Mouse (Mus musculus): ENCODE data around the gene Zfp212.
A peak's percentile ranks its signal among the peaks of the same experiment; 100 is the strongest.

The Zfp212 gene

DNA sequence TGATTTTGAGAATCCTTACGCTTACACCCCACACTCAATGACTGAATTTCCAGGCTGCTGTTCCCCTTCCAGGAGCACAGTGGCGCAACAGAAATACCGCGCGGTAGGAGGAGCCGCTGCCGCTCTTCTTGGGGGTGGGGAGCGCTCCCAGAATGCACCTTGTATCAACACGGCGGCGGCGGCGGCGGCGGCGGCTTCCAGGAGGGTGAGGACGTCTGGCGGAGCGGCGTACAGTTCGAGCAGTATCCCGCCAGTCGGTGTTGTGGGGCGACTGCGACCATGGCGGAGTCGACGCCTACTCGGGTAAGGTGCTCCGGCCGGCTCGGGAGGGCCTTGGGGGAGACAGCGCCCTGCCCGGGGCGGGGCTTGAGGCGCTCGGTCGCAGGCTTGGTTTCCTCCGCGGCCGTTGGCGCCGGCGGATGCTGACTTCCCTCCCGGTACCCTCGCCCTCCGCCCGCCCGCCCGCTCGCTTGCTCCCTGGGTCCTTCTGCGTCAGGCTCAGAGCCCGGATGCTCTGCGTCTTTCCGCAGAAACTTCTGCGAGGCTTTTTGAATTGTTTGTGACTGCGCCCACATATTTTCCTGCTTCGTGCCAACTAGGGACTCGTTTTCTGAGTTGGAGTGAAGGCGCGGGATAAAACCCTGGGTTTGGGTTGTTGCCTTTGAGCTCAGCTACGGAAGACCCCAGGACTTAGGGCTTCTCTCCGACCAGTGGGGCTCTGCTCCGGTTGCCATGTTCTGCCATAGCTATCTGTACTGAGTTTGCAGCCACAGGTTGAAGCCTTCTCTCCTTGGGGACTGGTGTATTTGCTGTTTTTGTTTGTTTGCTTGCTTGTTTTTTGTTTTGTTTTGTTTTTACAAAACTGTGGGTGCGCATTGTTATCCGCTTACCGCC, at the start of gene Zfp212:
TSS of gene Zfp212 (plus strand) at position 30 of the 894 bp plus-strand sequence.
- DNase-seq = peak; percentile 98

GRCm38 (mm10) chr6:47872266-47872665, 48.0 kb upstream of the Zfp212 start:
- DNase-seq = no peak

DNA sequence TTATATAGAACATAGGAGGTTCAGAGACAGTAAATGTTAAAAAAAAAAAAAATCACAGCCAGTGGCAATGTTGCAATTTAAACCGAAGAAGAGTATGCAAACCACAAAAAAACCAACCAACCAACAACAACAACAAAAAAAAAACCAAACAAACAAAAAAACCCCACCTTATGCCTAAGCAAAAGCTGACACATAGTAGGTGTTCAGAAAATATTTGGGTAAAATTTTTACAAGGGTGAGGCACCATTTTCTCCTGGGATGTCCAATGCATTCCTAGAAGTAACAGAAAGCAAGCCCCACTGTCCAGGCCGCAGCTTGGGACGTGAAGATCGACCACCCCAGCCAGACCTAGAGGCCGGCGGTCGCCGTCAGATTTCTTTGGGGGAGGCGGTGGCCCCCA, 43.2 kb upstream of the Zfp212 start, which contains the start of gene Zfp282:
TSS of gene Zfp282 (plus strand) at position 147 of the 400 bp plus-strand sequence.
- DNase-seq = no peak

GRCm38 (mm10) chr6:47877461-47878132, 42.7 kb upstream of the Zfp212 start:
- peak; percentile 99 for DNase-seq

GRCm38 (mm10) chr6:47878133-47878514, 42.2 kb upstream of the Zfp212 start:
- no peak for DNase-seq

GRCm38 (mm10) chr6:47878593-47878992, 41.7 kb upstream of the Zfp212 start:
- no peak for DNase-seq

DNA sequence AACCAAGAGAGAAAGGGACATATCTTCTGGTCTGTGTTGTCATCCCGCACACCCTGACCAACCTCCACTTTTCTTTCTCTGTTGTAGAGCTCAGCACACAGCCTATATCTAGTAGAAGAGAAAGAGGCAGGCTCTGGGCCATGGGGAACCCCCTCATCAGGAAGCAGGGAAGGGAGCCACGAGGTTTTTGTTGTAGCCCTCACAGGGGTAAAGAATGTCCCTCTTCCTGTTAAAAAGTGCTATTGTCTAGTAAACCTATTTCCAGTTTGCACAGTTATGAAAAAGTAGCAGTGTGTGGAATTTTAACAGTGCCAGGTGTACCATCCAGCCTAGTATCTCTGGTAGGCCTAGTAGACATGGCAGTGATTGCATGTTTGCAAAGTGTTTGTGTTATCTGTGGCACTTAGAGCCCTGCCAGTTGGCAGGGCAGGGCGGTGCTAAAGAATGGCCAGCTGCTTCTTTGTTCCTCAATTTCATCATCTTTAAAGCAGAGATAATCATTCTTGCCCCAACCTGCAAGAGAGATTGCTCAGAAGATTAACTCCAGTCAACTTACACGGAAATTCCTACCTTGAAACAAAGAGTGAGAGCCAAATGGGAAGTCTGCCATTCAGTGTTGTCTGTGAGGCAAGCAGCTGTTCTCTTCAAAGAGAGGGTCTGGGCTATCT, 41.1 kb upstream of the Zfp212 start:
- no peak for DNase-seq

DNA sequence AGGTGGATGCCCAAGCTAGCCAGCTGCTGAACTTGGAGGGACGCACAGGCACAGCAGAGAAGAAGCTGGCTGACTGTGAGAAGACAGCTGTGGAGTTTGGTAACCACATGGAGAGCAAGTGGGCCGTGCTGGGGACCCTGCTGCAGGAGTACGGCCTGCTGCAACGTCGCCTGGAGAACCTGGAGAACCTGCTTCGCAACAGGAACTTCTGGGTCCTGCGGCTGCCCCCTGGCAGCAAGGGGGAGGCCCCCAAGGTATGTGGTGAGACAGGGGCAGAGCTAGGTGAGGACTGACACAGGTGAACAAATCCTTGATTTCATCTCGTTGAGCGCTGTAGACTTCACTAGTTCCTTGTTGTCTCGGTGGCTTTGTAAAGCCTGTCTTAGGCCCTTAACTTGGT, 40.1 kb upstream of the Zfp212 start:
- no peak for DNase-seq

DNA sequence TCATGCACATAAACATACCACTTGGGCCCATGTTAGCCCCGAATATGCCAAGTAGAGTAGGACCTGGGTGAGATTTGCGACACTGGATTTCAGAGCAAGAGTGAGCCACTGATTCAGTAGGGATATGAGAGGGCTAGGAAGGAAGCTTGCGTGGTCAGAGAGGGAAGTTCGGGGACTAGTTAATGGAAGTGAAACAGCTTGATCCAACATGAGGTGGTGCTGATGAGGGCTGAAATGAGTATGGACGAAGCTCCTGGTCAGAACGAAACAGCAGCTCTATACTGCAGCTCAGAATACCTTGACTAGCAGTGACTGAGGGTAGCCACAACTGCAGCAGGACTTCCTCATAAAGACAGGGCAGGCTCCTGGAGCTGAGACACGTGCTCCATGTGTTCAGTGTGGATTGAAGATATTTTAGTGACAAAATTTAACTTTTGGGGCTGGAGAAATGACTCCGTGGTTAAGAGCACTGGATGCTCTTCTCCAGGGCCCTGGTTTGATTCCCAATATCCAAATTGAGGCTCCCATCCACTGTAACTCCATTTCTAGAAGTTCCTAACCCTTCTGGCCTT, 31.4 kb upstream of the Zfp212 start:
- DNase-seq = peak; percentile 93

- DNase-seq = no peak
These were observed 20.9 kb upstream of the Zfp212 start for GRCm38 (mm10) chr6:47899416-47899815.

DNA sequence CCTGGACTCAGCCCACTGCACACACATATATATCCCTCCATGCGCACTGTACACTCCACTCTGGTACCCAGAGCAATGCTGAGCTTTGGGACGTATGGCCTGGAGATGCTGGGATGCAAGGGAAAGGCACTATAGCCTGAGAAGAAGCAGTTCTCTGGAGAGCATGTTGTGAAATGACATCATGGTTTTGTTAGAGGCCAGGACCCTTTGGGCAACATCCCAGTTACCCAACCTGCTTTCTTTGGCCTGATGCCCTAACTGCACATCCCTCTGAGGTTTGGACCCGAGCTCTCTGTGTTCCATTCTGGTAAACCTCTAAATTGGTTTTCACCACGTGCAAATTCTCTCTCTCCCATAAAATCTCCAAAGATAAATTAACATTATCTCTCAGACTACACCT, 16.7 kb upstream of the Zfp212 start:
- peak; percentile 89 for DNase-seq

GRCm38 (mm10) chr6:47904361-47904760, 15.9 kb upstream of the Zfp212 start:
- DNase-seq = peak; percentile 87

DNA sequence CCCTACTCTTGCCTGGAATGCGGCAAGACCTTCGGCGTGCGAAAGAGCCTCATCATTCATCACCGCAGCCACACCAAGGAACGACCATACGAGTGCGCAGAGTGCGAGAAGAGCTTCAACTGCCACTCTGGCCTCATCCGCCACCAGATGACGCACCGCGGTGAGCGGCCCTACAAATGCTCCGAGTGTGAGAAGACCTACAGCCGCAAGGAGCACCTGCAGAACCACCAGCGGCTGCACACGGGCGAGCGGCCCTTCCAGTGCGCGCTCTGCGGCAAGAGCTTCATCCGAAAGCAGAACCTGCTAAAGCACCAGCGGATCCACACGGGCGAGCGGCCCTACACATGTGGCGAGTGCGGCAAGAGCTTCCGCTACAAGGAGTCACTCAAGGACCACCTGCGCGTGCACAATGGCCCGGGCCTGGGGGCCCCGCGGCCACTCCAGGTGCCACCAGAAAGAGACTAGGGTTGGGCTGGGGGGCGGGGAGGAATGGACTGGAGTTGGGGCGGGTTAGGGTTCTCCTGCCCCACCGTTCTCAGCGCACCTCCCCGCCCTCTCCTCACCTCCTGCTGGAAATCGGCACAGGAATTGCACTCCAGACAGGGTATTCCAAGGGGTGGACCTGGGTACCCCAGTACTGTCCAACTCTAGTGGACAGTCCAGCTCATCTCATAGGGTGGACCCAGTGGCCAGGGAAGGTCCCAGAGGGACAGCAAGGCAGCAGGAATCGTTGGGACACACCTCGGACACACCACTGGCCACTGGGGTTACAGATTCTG, 15.2 kb upstream of the Zfp212 start:
- DNase-seq = peak; percentile 68

DNA sequence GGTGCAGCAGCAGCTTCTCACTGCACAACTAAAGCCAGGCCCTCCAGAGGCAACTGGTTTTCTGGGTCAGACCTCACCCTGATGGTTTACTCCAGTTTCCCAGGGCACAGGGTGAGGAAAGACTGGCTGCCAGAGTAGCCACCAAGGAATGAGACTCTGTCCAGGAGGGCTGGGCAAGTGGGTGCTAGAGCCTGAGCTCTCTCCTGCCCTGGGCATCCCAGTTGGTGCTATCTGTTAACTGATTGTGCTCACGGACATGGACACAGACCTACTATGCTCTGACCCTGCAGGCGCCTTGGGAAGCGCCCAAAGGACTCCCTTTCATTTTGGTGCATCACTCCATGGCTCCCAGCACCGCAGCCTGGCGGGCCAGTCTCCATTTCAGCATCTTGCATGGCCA, 13.9 kb upstream of the Zfp212 start:
- peak; percentile 78 for DNase-seq

DNA sequence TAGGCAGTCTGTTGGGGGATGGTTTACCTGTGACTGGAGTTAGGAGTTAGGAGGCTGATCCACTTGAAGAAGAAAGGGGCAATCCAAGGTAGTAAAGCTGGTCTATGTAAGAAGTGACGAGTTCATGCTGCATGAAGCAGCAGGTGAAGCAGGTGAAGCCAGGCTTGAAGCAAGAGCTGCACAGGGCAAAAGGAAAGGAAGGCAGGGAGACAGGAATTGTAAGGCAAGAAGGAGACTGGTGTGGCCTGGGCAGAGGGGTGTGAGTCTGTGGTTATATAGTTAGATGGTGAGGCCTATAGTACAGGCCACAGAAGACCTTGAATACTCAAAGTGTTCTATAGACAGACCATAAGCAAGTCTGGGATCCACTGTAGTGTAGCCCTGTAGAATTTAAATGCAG, 11.3 kb upstream of the Zfp212 start:
- DNase-seq = peak; percentile 56

- DNase-seq = no peak
These were observed 8.6 kb upstream of the Zfp212 start for GRCm38 (mm10) chr6:47911650-47912049.

GRCm38 (mm10) chr6:47912991-47913390, 7.3 kb upstream of the Zfp212 start:
- DNase-seq = peak; percentile 34

- DNase-seq = peak; percentile 29
These were observed 3.2 kb upstream of the Zfp212 start for GRCm38 (mm10) chr6:47917051-47917450.

GRCm38 (mm10) chr6:47918768-47919274, 1.5 kb upstream of the Zfp212 start:
- peak; percentile 69 for DNase-seq

DNA sequence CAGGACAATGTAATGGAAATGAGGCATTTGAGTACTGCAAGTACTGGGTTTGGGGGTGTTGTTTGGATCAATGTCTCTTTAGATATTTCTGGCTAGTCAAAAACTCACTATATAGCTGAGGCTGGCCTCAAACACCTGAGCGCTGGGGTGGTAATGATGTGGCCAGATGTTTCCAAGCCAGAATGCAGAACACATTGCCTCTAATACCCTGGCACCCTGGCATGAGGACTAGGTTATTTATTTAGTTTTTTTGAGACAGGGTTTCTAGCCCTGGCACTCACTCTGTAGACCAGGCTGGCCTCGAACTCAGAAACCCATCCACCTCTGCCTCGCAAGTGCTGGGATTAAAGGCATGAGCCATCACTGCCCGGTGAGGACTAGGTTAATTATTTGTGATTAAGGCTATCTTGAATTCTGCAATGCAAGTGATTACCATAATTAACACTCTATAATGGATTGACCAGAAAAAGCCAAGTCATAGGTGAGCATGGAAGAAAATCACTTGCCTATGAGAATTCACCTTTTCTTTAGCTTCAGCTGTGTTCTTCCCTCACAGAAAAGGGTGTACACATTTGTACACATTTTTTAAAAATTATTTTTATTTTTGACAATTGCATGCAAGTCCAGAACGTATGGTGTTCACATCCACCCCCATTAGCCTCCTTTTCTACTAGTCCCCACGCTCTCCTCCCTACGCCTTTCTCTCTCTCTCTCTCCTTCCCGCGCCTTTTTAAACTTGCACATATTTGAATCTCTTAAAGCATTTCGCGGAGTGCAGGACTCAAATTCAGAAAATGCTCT, 430 bp upstream of the Zfp212 start:
- peak; percentile 84 for DNase-seq

GRCm38 (mm10) chr6:47942461-47942860, 22.2 kb downstream of the Zfp212 start:
- no peak for DNase-seq

Data from heart, adult 11 months (tissue).